Mouse (Mus musculus): Measurements from ENCODE around the gene Fsip1. TPM values are rescaled to one million over a fixed set of nuclear protein-coding genes. Genes with fewer than 3 reads are reported as not detected.

The Fsip1 gene
- total and polyA plus RNA-seq, 3 experiments, result 0.37 to 0.45 TPM; not detected in 1

- no peak for DNase-seq
Observed at GRCm38 (mm10) chr2:118254516-118254915, 2.2 kb downstream of the Fsip1 start.

DNA sequence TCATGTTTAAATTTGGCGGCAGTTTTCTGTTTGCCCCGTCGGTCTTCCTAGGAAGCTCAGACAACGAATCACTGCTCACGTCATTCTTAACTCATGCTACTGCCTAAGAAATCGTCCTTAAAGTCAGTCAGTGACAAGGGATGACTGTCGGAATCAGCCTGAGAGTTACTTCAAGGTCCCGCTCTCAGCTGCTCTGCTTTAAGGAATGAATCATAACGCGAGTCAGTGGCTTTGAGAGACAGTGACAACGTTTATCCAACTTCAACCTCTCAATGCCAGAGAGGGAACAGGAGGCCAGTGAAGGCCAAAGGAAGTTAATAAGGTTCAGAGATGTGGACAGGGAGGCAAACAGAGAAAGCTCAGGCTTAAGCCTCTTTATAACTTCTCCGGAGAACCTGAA is 7.8 kb downstream of the Fsip1 start:
- DNase-seq, result peak; percentile 69

GRCm38 (mm10) chr2:118248016-118248415 is 8.8 kb downstream of the Fsip1 start:
- no peak for DNase-seq

- DNase-seq, result peak; percentile 66
Observed at GRCm38 (mm10) chr2:118245914-118246313, 10.9 kb downstream of the Fsip1 start.

- no peak for DNase-seq
Observed at GRCm38 (mm10) chr2:118236196-118236595, 20.6 kb downstream of the Fsip1 start.

DNA sequence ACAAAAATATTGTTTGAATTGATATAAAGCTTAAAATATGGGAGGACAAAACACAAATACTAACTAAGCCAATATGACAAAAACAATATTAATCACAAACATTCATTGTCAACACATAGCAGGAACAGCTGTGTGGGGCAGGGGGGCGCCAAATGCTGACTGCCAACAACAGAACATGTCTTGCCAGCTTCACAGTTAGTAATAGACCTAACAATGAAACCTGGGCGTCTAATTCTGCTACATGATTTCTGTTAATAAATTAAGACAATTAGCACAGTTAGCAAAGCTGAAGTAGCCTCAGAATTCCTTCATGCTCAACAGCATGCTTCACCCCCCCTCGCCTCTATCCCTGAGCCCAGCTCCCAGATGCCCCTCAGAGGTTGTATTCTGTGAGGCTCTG is 21.2 kb downstream of the Fsip1 start:
- no peak for DNase-seq

- no peak for DNase-seq
Observed at GRCm38 (mm10) chr2:118230544-118230943, 26.2 kb downstream of the Fsip1 start.

- no peak for DNase-seq
Observed at GRCm38 (mm10) chr2:118228486-118229079, 28.2 kb downstream of the Fsip1 start.

DNA sequence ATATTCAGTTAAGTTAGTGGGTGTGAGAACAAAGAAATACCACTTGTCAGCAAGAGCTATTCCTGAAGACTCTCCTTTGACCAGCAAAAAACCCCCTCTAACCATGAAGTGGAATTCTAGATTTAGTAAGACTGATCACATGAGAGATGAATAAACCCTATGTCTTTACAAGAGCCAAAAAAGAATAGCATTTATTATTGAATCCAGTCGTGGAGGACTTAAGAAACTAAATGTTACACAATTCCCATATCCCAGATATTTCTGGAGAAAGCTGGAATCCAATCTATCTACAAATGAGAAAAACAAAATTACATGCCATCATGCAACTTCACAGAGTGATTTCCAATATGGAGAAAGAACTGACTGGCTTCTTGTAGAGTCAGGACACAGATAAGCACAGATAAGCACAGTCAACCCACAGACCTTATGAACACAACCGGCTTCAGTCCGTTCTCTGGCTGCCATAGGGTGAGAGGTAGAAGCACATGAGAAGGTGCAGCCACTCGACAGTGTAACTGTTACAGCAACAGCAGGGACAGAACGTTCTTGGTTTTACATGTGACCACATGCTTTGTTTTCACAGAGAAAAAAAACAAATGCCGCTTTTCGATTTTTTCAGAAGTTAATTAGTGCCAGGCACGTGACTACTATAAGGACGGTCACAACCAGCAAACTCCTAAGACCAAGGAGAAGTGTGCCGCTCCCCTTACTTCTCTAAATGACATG is 31.3 kb downstream of the Fsip1 start:
- no peak for DNase-seq

GRCm38 (mm10) chr2:118217993-118218595 is 38.7 kb downstream of the Fsip1 start:
- no peak for DNase-seq

DNA sequence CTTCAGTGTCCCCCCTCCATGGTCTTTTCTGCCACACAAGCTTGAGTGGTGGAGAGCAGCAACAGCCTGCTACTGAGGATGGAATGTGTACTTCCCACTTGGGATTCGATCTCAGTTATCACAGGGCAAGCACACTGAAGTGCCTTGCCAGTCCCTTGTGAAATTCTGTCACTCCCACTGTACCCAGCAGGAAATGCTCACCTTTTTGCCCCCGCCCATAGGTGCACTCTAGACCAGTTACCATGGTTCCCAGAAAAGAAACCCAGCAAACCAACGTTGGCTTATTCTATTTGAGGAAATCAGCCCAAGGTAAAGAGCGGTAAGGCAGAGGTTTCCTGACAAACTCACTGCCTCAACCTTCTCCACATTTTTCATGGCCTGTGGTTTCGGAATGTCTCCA is 47.1 kb downstream of the Fsip1 start:
- no peak for DNase-seq

DNA sequence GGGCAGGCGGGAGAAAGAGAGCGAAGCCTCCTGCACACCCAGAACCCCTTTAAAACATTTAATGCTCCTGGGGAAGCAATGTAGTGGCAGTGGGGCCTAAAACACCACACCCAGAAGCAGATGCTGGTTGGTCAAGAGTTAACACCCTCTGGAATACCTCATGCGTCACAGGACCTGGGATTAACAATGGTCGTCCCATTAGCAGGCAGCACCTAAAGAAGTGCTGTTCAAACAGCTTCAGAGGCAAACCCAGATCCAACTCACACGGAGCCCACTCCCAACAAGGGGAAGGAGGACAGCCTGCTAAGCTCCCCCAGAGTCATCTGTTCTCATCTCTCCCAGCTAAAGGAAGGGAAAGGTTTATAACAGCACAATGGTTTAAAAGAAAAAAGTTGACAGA is 48.1 kb downstream of the Fsip1 start:
- no peak for DNase-seq

GRCm38 (mm10) chr2:118205991-118206585 is 50.7 kb downstream of the Fsip1 start:
- DNase-seq, result peak; percentile 13

GRCm38 (mm10) chr2:118204646-118205045 is 52.1 kb downstream of the Fsip1 start:
- DNase-seq, result no peak

- DNase-seq, result no peak
Observed at GRCm38 (mm10) chr2:118203739-118204461, 52.9 kb downstream of the Fsip1 start.

- no peak for DNase-seq
Observed at GRCm38 (mm10) chr2:118202934-118203333, 53.8 kb downstream of the Fsip1 start.

- DNase-seq, result no peak
Observed at GRCm38 (mm10) chr2:118201983-118202382, 54.8 kb downstream of the Fsip1 start.

DNA sequence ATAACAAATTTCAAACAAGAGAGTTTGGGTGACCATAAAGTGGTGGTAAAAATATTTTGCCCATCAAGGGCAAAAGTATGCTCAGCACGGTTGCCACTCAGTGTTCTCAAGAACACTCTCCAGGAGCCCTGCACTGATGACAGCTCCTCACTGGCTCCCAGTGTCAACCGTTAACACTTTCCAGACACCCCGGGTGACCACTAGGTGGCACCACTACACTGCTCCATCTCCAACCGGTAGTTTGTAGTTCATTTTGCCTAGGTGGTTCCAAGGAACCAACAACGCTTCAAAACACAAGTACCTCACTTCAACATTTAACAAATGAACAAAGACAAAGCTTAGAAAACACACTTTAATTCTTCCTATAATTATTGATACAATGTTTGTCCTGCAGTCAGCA is 56.9 kb downstream of the Fsip1 start:
- peak; percentile 75 for DNase-seq

GRCm38 (mm10) chr2:118196966-118197365 is 59.8 kb downstream of the Fsip1 start:
- DNase-seq, result peak; percentile 11

DNA sequence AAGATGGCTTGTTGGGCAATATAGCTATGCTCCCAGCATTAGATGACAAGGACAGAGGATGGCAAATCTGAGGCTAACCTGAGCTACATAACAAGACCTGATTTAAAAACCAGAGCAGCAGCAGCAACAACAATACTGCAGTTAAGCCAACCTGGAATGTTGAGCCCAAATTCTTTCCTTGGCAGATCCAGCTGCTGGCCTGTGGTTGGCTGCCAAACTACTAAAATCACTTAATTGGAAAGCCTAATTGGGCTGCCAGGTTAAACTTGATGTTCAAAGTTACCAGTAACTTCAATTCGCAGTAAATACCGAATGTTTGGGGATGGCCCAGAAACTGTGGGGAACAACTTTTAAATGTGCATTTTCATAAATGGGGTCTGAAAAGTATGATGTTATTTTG is 74.6 kb downstream of the Fsip1 start:
- DNase-seq, result no peak

- no peak for DNase-seq
Observed at GRCm38 (mm10) chr2:118179873-118180585, 76.7 kb downstream of the Fsip1 start.

GRCm38 (mm10) chr2:118179472-118179871 is 77.3 kb downstream of the Fsip1 start:
- DNase-seq, result no peak
